Mouse (Mus musculus) CH12.LX (cell line): ENCODE data around the gene Thy1.

Experiments
- CTCF ChIP-seq, 2 experiments: IDR thresholded peaks in 1 of 2; conservative IDR thresholded peaks in 1 of 2; 2 replicates each; pipeline ENCODE4 v1.5.1; 2011 to 2012; ENCODE audit warnings: low read depth in 2 of 2, low read length in 2 of 2, improper control_type of control experiment in 1 of 2, inconsistent platforms in 1 of 2, mild to moderate bottlenecking in 1 of 2, moderate library complexity in 1 of 2
- EP300 ChIP-seq: IDR thresholded peaks from 2 replicates; pipeline ENCODE4 v1.6.1; 2011; ENCODE audit warnings: low read length, improper control_type of control experiment
- HCFC1 ChIP-seq: IDR thresholded peaks from 2 replicates; pipeline ENCODE4 v1.6.1; 2012; ENCODE audit warnings: low read depth, mild to moderate bottlenecking, inconsistent platforms, low read length, improper control_type of control experiment
- NELFE ChIP-seq: IDR thresholded peaks from 2 replicates; pipeline ENCODE4 v1.6.1; 2011; ENCODE audit warnings: low read depth, low read length, improper control_type of control experiment
- NRF1 ChIP-seq: IDR thresholded peaks from 2 replicates; pipeline ENCODE4 v1.6.1; 2014; ENCODE audit warnings: low read depth, mild to moderate bottlenecking, inconsistent platforms, low read length, improper control_type of control experiment, moderate library complexity
- PAX5 ChIP-seq: IDR thresholded peaks from 2 replicates; pipeline ENCODE4 v1.6.1; 2012; ENCODE audit warnings: low read length, inconsistent platforms, mixed read lengths
- POLR2A ChIP-seq: IDR thresholded peaks from 2 replicates; pipeline ENCODE4 v1.6.1; 2011; ENCODE audit warnings: low read depth, mild to moderate bottlenecking, improper control_type of control experiment, low read length
- SMC3 ChIP-seq: IDR thresholded peaks from 2 replicates; pipeline ENCODE4 v1.6.1; 2011; ENCODE audit warnings: low read depth, low read length, improper control_type of control experiment
- TBP ChIP-seq: conservative IDR thresholded peaks from 2 replicates; pipeline ENCODE4 v1.6.1; 2011; ENCODE audit warnings: low read depth, low read length, improper control_type of control experiment
- USF1 ChIP-seq: IDR thresholded peaks from 2 replicates; pipeline ENCODE4 v1.6.1; 2014; ENCODE audit warnings: low read depth, mild to moderate bottlenecking, inconsistent platforms, low read length, improper control_type of control experiment
- ZC3H11A ChIP-seq: IDR thresholded peaks from 2 replicates; pipeline ENCODE4 v1.6.1; 2012; ENCODE audit warnings: low read depth, mild to moderate bottlenecking, inconsistent platforms, low read length, improper control_type of control experiment
- ZMIZ1 ChIP-seq: IDR thresholded peaks from 2 replicates; pipeline ENCODE4 v1.6.1; 2012; ENCODE audit warnings: low read depth, mild to moderate bottlenecking, inconsistent platforms, low read length, improper control_type of control experiment
- ZNF384 ChIP-seq: IDR thresholded peaks from 2 replicates; pipeline ENCODE4 v1.6.1; 2012; ENCODE audit warnings: low read depth, low read length, improper control_type of control experiment, inconsistent platforms

DNA sequence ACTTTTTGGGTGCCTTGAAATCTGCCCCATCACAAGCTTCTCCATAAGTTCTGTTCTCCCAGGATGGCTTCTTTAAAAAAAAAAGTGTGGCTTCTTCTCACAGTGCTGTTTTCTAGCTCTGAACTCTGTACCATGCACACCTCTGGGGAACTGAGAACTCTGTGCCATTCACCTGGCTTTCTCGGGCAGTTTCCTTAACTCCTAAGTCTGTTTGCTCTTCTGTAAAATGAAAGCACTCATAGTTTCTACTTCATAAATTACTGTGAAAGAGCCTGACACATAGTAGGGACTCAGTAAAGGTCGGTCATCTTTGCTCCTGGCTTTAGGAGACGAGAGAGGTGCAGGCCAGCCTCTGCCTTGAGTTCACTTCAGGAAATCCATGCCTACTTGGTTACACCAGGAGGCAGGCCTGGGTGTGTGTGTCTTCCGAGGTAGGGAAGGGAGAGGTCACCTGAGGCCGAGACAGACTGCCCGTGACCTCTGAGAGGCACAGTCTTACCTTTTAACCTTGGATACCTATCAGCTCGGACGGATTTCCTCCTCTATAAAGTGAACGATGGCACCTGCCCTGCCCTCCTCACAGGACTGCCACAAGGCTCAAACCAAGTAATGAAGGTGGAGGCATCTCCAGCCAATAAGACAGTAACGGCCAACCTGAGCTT lies 35.1 kb downstream of the Thy1 start:
- TF ChIP-seq CTCF (conservative IDR thresholded peaks at IDR 0.05 in 1 of 2, IDR thresholded peaks at IDR 0.05 in 1 of 2; ENCODE audit: low read depth in 2 of 2, low read length in 2 of 2) (no peak), EP300 (no peak), SMC3 (no peak), POLR2A (no peak), NELFE (no peak), ZMIZ1 (no peak), TBP (no peak), ZNF384 (no peak), PAX5 (no peak), ZC3H11A (no peak), USF1 (no peak), NRF1 (no peak), HCFC1 (no peak)
